Mouse (Mus musculus): ENCODE measurements around the gene Lamtor5.

The Lamtor5 gene

GRCm38 (mm10) chr3:107278479-107279269 lies at the start of gene Lamtor5:
TSS of gene Lamtor5 (plus strand) at chr3:107278858.
- DNase-seq (ENCODE audit: low spot score in 2 of 2), result peak; percentile 77 to 94

- no peak for DNase-seq (ENCODE audit: low spot score in 2 of 2)
These were observed 49.4 kb upstream of the Lamtor5 start for GRCm38 (mm10) chr3:107229221-107229620.

- DNase-seq (ENCODE audit: low spot score in 2 of 2), result no peak
These were observed 48.8 kb upstream of the Lamtor5 start for GRCm38 (mm10) chr3:107229822-107230221.

DNA sequence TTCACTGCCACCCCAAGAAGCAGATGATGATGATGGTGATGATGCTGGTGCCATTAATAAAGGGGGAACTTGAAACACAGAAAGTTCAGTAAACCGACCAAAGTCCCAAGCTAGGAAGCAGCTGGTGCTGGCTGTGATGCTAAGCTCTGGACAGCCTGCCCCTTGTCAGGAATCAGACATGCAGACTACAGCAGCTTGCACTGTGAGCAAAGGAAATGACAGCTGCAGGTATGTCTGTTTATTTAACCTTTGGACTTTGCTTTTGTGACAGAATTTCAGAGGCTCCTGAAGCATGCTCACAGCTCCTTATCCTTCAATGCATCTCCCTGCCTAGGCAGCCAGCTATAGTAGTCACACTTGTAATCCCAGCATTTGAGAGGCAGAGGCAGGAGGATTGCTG lies 48.1 kb upstream of the Lamtor5 start, which contains the start of gene A630076J17Rik:
Gene A630076J17Rik, plus strand, starts transcription at position 88 of the 400 bp plus-strand sequence.
- no peak for DNase-seq (ENCODE audit: low spot score in 2 of 2)

- no peak for DNase-seq (ENCODE audit: low spot score in 2 of 2)
These were observed 47.5 kb upstream of the Lamtor5 start for GRCm38 (mm10) chr3:107231202-107231601.

DNA sequence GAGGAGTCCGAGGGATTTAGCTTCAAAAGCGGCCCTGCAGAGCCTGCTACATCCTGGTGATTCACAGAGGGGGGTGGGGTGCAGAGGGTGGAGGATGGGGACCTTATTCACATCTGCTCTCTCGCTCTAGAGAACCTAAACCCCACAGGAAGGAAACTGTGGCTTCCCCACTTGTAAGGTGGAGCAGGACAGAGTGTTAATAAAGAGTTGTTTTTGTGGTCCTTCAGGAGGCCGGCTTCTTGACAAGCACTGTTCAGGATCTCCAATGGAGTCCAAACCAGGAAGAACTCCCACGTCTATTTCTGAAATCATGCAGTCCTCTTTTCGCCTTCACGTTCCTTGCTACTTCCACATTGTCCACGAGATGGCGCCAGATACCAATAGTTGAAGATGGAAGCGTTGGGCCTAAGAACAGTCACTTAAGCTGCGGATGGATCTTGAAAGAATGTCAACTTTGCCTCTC lies 45.3 kb upstream of the Lamtor5 start:
- peak; percentile 42 to 92 for DNase-seq (ENCODE audit: low spot score in 2 of 2)

DNA sequence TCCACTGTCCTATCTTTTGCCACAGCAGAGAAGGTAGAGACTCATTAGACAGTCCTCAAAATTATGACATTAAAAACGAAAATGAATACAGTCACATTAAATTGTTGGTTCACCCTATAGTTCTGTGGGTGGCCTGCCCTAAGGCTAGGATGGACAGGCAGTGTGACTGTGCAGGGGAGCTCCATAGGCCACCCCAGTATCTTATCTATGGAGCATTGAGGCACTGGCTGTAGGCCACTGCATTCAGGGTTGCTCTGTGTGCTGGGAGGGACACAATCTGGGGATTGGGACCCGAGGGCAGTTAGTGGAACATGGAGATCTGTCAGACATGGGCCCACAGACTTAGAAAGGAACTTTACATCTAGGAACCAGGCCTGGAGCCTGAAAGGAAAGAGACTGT lies 44.7 kb upstream of the Lamtor5 start:
- DNase-seq (ENCODE audit: low spot score in 2 of 2), result no peak

DNA sequence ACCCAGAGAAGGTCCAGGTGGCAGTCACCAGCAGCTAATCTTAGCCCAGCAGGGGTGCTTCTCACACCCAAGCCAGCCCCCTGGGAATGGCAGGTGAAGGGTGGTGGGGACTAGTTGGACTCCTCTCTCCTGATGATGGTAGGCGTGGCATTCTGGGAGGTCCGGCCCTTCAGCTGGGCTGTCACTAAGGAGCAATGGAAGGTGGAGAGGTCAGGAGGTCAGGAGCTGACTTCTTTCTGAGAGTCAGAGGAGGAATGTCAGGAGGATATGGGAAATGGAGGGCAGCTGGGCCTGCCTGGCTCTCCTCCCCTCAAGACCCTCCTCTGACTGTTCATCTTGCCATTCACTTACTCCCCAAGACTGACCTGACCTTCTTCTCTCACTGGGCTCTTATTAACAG lies 40.6 kb upstream of the Lamtor5 start:
- DNase-seq (ENCODE audit: low spot score in 2 of 2), result no peak

- no peak for DNase-seq (ENCODE audit: low spot score in 2 of 2)
These were observed 40.1 kb upstream of the Lamtor5 start for GRCm38 (mm10) chr3:107238471-107238980.

DNA sequence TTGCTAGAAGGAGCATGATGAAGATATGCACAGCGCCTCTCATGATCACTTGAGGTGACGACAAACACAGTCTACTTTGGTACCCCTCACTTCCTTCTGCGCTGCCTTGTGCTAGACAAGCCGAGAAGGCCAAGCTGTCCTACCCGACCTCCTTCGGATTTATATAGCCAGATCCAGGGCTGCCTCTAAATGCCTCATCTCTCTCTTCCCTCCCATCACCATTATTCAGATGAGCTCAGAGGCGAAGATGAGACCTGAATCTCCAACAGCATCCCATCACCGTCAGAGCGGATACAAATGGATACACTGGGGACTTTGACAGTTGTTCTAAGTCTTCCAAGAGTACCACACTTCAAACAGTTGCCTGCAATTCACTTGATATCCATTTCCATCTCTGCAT lies 39.1 kb upstream of the Lamtor5 start, which contains the start of gene Prok1:
Gene Prok1, minus strand, starts transcription at position 101 of the 400 bp plus-strand sequence.
- no peak for DNase-seq (ENCODE audit: low spot score in 2 of 2)

- no peak for DNase-seq (ENCODE audit: low spot score in 2 of 2)
These were observed 37.1 kb upstream of the Lamtor5 start for GRCm38 (mm10) chr3:107241389-107242094.

GRCm38 (mm10) chr3:107246876-107247275 lies 31.8 kb upstream of the Lamtor5 start:
- no peak for DNase-seq (ENCODE audit: low spot score in 2 of 2)

- DNase-seq (ENCODE audit: low spot score in 2 of 2), result no peak
These were observed 29.6 kb upstream of the Lamtor5 start for GRCm38 (mm10) chr3:107249042-107249441.

GRCm38 (mm10) chr3:107250320-107250719 lies 28.3 kb upstream of the Lamtor5 start:
- DNase-seq (ENCODE audit: low spot score in 2 of 2), result no peak

DNA sequence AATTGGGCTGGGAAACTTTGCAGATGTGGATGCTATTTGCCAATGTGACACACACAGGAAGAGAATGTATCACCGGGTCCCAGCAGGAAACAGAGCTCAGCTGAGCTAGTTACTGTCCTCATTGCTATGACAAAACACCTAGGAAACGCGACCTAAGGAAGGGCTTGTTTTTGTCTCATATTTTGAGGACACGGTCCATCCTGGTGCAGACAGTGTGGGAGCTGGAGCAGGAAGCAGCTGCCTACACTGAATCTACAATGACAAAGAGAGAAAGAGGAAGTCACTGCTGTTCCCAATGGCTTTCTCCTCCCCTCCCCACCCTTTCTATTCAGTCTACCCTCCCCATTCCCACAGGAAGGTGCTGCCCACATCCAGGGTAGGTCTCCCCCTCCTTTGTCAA lies 26.6 kb upstream of the Lamtor5 start:
- DNase-seq (ENCODE audit: low spot score in 2 of 2), result no peak

DNA sequence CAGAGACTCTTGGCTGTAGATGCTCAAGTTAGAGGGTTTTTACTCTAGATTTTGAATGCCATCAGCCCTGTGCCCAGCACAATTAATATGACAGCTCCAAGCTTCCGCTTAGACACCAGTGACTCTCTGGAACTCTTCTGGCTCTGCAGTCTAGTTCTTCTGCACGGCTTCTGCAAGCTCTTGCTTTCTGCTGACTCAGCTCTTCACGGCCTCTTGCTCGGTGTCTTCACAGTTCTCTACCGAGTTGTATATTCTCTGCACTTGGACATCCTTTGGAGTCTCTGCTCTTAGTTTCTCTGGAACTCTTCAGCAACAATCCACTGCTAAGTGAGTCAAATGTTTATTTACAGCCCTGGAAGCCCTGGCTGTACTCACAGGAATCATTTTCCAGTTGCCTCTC lies 24.7 kb upstream of the Lamtor5 start:
- no peak for DNase-seq (ENCODE audit: low spot score in 2 of 2)

DNA sequence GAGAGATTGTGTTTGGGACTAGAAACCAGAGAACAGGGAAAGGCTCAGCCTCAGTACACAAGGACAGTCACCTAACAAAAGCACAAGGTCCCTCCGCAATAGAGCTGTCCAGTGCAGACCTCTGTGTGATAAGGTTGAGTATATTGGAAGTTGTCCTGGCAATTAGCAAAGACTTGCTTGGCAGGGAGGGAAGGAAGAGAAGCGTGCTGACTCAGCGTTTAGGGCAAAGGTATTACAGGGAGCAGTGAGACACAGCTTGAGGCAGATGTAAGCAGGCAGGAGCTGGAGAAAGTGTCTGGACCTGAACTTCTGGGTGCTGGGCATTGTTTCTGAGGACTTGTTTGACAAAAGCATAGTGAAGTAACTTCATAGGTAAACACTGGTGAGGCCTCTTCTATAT lies 22.7 kb upstream of the Lamtor5 start:
- no peak for DNase-seq (ENCODE audit: low spot score in 2 of 2)

GRCm38 (mm10) chr3:107256724-107257123 lies 21.9 kb upstream of the Lamtor5 start:
- no peak for DNase-seq (ENCODE audit: low spot score in 2 of 2)

- peak in 1 of 2 experiments; percentile 15 for DNase-seq (ENCODE audit: low spot score in 2 of 2)
These were observed 20.7 kb upstream of the Lamtor5 start for GRCm38 (mm10) chr3:107257924-107258323.

DNA sequence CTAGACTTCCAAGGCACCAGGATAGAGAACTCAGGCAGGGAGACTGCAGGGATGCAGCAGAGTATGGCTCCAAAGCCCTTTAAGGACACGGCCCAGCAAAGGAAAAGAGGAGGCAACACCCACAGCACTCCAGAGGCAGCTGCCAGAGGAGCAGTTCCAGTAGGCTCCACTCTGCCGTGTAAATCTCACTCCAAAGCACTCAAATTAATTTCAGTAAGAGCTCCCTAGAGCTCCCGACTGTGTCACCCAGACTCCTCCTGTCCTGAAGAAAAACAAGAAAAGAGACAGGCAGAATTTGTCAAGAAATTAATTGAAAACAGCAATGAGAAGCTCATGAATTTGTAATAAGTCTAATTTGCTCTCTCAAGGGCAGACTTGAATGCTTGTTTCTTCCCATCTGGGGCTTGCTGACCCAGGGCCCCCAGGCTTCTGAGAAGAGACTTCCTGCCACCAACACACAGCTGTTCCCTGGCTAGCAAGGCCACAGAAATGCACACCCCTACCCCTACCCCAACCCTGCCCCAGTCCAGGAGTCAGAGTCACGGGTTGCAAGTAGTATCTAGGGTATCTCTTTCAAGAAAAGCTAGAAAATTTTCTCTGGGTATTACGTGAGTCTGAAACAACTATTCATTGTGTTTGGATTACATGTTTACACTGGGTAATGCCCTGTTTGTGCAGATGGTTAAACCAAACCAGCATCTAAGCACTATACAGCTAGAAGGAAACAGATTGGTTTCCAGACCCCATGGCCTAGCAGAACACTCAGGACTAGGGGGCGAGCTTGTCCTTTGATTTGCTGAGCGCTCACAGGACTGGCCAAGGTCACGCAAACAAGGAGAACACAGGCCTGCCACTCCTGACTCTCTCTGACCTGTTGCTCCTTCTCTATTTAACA lies 17.5 kb upstream of the Lamtor5 start:
- peak in 1 of 2 experiments; percentile 37 for DNase-seq (ENCODE audit: low spot score in 2 of 2)

- DNase-seq (ENCODE audit: low spot score in 2 of 2), result no peak
These were observed 16.9 kb upstream of the Lamtor5 start for GRCm38 (mm10) chr3:107261851-107262165.
